Mouse (Mus musculus) cerebellum, adult 9-10 months (tissue): Measurements from ENCODE around the gene Gm5624.
"Not testable (repeated sequence)": the region's sequence is repeated elsewhere in the genome, so short reads cannot be mapped to it uniquely, and the experiment has no call there.

Experiments
- DNase-seq: peaks from one replicate; pipeline ENCODE4 v3.0.0; 2022

Gene Gm5624

DNA sequence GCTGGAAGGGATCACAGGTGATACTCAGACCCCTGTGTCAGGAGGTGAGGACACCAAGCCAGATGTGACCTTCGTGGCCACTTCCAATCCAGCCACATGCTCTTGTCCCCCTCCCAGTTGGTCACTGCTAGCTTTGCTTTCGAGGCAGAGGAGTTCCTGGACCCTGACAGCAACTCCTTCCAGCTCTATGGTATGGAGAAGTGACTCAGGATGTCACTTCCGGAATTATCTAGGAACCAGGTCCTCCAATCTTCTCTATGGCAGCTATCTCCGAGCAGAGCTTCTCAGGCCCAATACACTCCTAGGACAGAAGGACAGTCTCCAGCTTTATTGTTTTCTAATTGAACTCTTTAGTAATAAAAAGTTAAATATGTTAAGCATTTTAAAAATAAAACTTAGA, at the start of gene Gm5624:
Gene Gm5624 (minus strand): TSS at position 202 of the 400 bp plus-strand sequence.
- not testable (repeated sequence) for DNase-seq

DNA sequence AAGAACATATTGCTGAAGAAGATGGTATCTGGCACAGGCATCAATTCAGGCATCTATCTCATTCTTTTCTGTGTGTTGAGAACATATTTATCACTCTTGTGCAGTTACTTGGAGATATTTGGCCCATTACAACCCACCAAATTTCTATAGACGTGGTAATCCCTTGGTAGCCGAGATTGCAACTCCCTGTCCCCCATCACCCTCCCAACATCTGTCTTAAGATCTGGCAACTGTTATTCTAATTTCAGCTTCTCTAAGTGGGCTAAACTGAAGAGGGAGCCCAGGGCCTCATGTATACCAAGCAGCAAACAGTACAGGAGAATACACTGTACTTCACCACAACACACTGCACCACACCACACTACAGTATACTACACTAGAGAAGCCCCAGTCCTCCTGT, 36.0 kb downstream of the Gm5624 start:
- not testable (repeated sequence) for DNase-seq

DNA sequence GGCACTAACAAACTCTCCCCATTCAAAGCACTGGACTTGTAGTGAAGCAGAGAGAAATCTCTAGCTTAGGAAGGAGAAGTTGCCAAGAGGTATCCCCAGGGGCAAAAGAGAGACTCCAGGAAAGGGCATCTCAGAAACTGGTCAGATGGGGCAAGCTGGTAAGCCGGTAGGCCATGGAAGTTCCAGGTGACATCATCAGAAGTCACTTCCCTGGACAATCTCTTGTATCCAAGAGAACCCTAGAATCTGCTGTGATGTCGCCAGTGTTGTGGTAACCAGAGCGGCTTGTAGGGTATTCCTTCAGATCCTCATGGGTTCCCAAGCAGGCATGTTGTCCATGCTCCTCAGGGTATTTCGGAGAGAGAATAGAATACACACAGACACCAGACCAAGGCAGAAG, 44.9 kb downstream of the Gm5624 start, which contains the start of gene Gm8247:
Gene Gm8247 (plus strand): TSS at position 301 of the 400 bp plus-strand sequence.
- DNase-seq: not testable (repeated sequence)

DNA sequence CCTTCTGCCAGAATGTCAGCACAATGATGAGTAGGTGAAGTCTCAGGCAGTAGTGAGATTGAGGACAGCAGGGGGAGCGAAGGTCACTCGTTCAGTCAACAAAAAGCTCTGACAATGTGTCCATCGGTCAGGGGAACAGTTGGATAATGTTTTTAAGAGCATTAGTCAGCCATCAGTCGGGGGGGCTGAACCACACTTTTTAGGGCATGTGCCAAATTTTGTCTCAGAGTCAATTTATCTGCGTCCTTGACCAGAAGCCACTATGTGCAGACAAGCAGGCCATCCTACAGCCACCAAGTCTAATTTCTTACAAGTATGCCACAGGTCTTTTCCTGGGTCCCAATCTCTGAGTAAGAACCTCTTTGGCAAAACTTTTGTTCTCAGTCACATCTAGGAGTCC, 79.8 kb downstream of the Gm5624 start:
- DNase-seq: not testable (repeated sequence)

DNA sequence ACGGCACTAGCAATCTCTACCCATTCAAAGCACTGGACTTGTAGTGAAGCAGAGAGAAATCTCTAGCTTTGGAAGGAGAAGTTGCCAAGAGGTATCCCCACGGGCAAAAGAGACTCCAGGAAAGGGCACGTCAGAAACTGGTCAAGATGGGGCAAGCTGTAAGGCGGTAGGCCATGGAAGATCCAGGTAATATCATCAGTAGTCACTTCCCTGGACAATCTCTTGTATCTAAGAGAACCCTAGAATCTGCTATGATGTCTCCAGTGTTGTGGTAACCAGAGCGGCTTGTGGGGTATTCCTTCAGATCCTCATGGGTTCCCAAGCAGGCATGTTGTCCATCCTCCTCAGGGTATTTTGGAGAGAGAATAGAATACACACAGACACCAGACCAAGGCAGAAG, 109.8 kb downstream of the Gm5624 start, which contains the start of gene Gm17093:
Gene Gm17093 (plus strand): TSS at position 301 of the 400 bp plus-strand sequence.
- DNase-seq: not testable (repeated sequence)
